Mouse (Mus musculus) B cell, adult 62 days (primary cell): ENCODE results near the gene Olfr53. TPM values are rescaled to one million over a fixed set of nuclear protein-coding genes. Genes with fewer than 3 reads are reported as not detected.

Experiments
- total RNA-seq: library from RNA; stranded (reverse); gene quantifications from 4 replicates; pipeline ENCODE4 v1.2.4, GENCODE M21; 2023

The Olfr53 gene
- total RNA-seq = not detected in 4 replicates

DNA sequence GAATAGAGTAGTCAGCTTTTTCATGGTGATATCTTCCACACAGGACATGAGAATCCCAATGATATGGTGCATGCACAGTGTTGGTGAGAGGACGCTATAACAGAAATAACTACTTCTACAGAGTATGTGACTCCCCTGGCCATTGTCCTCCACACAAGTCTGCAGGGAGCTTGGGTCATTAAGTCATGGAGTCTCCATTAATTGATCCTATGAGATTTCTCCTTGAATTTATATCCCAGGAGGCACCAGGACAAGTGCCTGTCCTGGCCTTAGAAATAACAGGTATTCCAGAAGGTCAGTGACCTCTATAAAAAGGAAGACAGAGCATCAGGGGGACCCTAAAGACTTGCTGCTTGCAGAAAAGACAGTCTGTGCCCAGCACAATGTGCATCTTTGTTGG is at the start of gene Olfr53:
Olfr53 (plus strand) TSS at position 301 of the 400 bp plus-strand sequence.

DNA sequence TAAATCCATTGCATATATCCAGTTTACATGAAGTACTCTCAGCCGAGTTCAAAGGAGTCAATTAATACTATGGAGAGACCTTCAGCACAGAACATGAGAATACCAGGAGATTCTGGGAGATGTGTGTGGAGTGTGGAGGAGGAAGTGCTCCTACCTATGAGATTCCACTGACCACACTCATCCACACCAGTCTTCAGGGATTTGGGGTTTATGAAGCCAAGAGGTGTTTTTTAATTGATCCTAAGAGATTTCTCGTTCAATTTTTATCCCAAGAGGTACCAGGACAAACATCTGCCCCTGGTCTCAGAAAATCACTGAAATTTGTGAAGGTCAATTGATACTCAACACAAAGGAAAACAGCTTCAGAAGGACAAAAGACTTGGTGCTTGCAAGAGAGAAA is 45.3 kb upstream of the Olfr53 start, which contains the start of gene Olfr46:
Olfr46 (plus strand) TSS at position 301 of the 400 bp plus-strand sequence.

GRCm38 (mm10) chr7:140628670-140629069 is 17.6 kb upstream of the Olfr53 start, which contains the start of gene Olfr61:
TSS of gene Olfr61 (plus strand) at chr7:140628970.

DNA sequence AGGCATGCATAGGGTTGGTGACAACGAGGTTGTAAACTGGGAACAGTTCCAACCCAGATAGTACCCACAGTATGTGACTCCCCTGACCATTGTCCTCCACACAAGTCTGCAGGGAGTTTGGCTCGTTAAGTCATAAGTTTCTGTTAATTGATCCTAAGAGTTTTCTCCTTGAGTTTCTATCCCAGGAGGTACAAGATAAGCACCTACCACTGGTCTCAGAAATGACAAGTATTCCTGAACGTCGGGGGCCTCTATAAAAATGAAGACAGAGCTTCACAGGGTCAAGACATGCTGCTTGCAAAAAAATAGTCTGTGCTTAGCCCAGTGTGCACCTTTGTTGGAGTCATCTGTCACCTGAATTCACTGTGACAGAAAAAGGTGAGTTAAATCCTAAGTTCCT is 13.4 kb downstream of the Olfr53 start, which contains the start of gene Olfr539:
Olfr539 (plus strand) TSS at position 301 of the 400 bp plus-strand sequence.

GRCm38 (mm10) chr7:140681651-140682050 is 35.4 kb downstream of the Olfr53 start, which contains the start of gene Olfr45:
TSS of gene Olfr45 (plus strand) at chr7:140681951.

GRCm38 (mm10) chr7:140696967-140697366 is 50.7 kb downstream of the Olfr53 start, which contains the start of gene Olfr541:
TSS of gene Olfr541 (plus strand) at chr7:140697267.

Other genes with a start within 250 kb of the Olfr53 start
- gene Olfr531, start 243.5 kb upstream of the Olfr53 start, total RNA-seq = not detected in 4 replicates
- gene Olfr532, start 224.8 kb upstream of the Olfr53 start, total RNA-seq = not detected in 4 replicates
- not detected in 4 replicates for gene Olfr533, start 183.1 kb upstream of the Olfr53 start, total RNA-seq
- gene Olfr535, start 162.2 kb upstream of the Olfr53 start, total RNA-seq = not detected in 4 replicates
- gene Olfr536, start 139.1 kb upstream of the Olfr53 start, total RNA-seq = not detected in 4 replicates
- not detected in 4 replicates for gene Olfr538, start 78.6 kb upstream of the Olfr53 start, total RNA-seq
- not detected in 4 replicates for gene Olfr46, start 45.2 kb upstream of the Olfr53 start, total RNA-seq
- gene Olfr61, start 17.5 kb upstream of the Olfr53 start, total RNA-seq = not detected in 4 replicates
- not detected in 4 replicates for gene Olfr539, start 13.5 kb downstream of the Olfr53 start, total RNA-seq
- gene Olfr45, start 35.5 kb downstream of the Olfr53 start, total RNA-seq = not detected in 4 replicates
- gene Olfr541, start 50.8 kb downstream of the Olfr53 start, total RNA-seq = not detected in 4 replicates
- gene Cyp2e1, start 117.3 kb downstream of the Olfr53 start, total RNA-seq = not detected in 4 replicates
- not detected in 4 replicates for gene Syce1, start 141.4 kb downstream of the Olfr53 start, total RNA-seq
- not detected in 4 replicates for gene Zfp941, start 175.7 kb downstream of the Olfr53 start, total RNA-seq
- gene Urah, start 188.6 kb downstream of the Olfr53 start, total RNA-seq = not detected in 4 replicates
- gene Scgb1c1, start 199.1 kb downstream of the Olfr53 start, total RNA-seq = not detected in 4 replicates
- not detected in 4 replicates for gene Odf3, start 201.4 kb downstream of the Olfr53 start, total RNA-seq
- gene Gm45785, start 209.9 kb downstream of the Olfr53 start, total RNA-seq = not detected in 4 replicates
- 93.4 to 117 TPM (median 99.1 TPM) in 4 replicates for gene Ric8a, start 210.5 kb downstream of the Olfr53 start, total RNA-seq
- 18.9 to 23.9 TPM (median 22.0 TPM) in 4 replicates for gene Bet1l, start 211.1 kb downstream of the Olfr53 start, total RNA-seq
- gene Psmd13, start 235.5 kb downstream of the Olfr53 start, total RNA-seq = 76.1 to 84.1 TPM (median 77.2 TPM) in 4 replicates
- gene Sirt3, start 235.9 kb downstream of the Olfr53 start, total RNA-seq = 7.3 to 10.8 TPM (median 8.6 TPM) in 4 replicates